Mouse (Mus musculus): ENCODE measurements around the gene Spop.

DNA sequence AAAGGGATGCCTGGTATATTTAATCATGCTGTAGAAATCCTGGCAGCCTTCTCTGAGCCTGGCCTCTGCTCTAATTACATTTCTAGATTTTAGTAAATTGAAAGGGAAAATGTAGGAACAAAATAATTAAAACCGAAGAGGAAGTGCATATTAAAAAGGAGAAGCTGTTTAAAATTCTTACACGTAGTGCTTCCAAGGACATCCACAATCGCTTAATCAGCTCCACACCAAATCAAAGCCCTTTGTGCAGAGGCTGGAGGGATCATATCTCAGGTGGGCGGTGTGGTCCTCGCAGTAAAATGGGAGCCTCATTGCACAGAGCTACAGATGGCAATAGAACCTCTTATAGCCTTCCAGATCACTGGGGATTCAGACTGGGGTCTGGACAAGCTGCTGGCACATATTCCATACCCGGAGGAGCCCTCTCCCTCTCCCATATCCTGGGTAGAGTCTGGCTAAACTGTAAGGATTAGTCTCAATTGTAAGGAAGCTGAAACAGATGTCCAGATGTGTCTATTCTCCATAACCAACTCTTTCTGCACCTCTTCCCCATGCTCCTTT lies 2.3 kb upstream of the Spop start:
- TF ChIP-seq EP300 (IDR thresholded peaks at IDR 0.05; ENCODE audit: low read depth): no peak
- TF ChIP-seq CTCF (IDR thresholded peaks at IDR 0.05; ENCODE audit: low read depth): no peak

Data from heart, postnatal 0 days (tissue).